Mouse (Mus musculus) lung, postnatal 4 days (tissue): Measurements from ENCODE around the gene Lrmda.
A peak's percentile ranks its signal among the peaks of the same experiment; 100 is the strongest.

ENCODE experiments used
- DNase-seq, 2 experiments: peaks; one replicate each; pipeline ENCODE4 v3.0.0; 2021

Lrmda gene

DNA sequence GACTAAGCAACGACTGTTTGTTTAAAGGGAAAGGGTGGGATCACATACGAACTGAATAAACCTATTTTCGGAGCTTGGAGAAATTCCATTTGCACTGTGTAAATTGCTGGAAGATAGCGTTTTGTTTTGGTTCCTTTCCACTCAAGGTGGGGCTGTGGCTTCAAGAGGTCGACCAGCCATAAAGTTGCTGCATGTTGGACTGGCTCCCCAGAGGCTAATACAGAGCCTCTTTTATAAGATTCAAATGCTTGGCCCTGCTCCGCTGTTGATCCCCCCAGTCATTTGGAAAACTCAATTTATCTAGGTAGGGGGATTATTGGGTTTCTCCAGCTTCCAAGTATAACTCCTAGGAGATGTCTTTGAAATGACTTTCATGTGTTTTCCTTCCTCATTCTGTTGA, 137.5 kb downstream of the Lrmda start:
- no peak for DNase-seq

GRCm38 (mm10) chr14:22161416-22161815, 141.9 kb downstream of the Lrmda start:
- DNase-seq: no peak

GRCm38 (mm10) chr14:22167285-22167684, 147.8 kb downstream of the Lrmda start:
- no peak for DNase-seq

- no peak for DNase-seq
These were observed 148.7 kb downstream of the Lrmda start for GRCm38 (mm10) chr14:22168077-22168794.

DNA sequence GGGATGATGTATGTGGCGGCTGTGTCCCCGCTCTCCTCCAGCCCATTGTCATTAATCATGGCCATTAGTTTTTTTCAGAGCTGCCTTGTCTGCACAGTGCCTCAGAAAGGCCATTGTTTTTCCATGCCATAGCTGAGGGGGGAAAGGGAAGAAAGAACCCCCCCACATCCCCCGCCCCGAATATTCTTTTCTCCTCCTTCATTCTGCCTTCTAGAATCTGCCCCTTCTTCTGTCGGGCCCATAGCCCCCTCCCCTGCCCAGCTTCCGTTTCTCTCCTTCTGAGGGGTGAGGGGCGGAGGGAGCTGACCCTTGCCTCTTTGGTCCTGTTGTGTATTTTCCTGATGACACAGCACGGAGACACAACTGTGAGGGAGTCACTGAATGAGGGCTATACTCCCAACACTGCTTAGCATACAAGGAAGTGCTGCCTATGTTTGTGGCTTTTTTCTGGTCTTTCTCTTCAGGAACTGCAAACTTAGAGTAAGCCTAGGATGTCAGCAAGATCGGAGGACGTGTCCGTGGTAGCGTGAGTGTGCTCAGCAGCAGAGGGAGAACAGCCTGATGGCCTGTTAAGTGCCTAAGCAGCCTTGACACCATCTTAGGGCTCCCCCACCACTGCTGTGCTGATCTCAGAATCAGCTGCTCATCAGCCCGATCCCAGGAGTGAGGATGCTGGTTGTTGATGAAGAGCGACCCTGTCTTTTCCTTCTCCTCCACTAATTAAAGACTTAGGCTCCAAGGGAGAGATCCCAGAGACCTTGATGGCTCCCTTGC, 149.5 kb downstream of the Lrmda start:
- no peak for DNase-seq

DNA sequence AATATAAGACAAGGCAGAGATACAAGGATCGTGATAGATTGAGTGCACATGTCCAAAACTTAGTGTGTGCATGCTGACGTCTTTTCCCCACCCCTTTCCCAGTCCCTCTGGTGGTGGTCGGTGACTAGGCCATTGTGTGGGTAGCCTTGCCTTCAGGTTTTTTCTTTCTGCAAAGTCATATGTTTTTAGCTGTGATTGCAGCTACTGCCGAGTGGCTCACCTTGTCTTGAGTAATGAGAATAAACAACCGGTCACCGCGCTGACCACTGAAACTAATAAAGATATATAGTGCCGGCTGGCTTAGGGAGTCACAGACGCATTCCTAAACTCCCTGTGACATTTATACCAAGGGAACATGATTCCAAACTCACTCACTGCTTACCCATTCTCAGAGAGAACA, 155.2 kb downstream of the Lrmda start:
- DNase-seq: no peak

DNA sequence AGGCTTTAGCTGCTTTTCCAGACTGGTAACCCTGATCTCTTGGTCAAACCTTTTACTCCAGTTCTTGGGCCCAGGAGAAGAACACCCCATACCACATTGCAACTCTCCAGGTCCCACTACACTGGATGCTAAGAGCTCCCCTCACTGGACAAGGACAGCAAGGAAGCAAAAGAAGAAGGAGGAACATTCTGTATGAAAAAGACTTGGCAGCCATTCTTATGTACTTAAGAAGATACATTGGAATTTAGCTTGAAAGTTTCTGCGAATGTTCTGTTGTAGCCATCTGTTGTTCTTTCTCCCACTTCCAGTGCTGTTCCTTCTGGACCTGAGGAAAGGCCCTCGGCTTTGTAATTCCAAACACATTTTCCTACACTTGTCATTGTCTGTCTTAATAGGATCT, 160.2 kb downstream of the Lrmda start:
- DNase-seq: no peak

- DNase-seq: no peak
These were observed 162.0 kb downstream of the Lrmda start for GRCm38 (mm10) chr14:22181508-22181907.

DNA sequence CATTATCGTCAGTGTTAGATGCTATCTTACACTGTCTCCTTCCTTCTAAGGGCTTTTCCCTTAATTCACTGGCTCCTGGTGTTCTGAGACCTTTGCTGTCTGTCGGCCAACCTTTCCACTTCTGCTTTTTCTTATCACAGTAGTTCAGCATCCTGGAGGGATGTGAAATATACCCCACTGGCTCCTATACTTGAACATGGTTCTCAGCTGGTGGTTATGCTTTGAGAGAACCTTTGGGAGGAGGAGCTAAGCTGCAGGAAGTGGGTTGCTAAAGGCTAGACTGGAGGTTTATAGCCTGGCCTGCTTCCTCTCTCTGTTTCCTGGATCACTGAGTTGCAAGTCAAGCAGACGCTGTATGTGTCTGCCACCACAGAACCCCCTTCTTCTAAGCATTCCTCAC, 163.7 kb downstream of the Lrmda start:
- no peak for DNase-seq

GRCm38 (mm10) chr14:22185452-22185851, 165.9 kb downstream of the Lrmda start:
- DNase-seq: no peak

DNA sequence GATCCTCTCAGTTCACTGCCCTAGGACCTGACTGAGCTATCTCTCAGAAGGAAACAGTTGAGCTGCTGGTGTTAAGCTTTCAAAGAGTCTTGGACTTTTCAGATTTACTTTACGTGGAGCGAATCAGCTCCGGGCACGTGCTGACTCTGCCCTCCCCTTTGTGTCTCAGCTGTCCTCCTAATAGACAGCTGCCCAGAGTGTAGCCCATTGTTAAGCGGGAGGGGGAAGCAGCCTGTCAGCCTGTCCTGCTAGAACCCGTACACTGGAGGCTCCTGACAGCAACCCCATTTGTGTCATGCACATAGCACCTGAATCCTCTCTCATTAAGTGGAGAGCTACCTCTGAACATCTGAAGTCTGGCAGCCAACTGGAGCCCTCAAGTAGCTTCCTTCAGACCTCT, 170.6 kb downstream of the Lrmda start:
- peak in 1 of 2 experiments; percentile 27 for DNase-seq

GRCm38 (mm10) chr14:22192185-22192584, 172.7 kb downstream of the Lrmda start:
- no peak for DNase-seq

DNA sequence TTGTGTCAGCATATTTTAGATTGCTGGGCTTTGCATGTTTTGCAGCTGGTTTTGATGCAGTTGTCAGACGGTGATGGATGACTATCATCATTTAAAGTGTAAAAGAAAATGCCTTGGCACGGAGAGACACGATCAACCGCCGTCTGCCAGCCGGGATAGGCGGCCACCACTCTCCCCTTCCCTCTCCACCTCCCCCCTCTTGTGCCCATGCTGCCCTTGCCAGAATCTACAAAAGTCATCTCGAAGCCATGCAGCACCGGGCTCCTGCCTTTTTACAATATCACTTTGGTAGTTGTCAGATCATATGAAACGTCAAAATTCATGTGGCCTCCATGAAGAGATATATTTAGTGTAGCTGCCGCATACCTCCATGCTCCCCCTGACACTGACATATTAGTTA, 178.5 kb downstream of the Lrmda start:
- no peak for DNase-seq

DNA sequence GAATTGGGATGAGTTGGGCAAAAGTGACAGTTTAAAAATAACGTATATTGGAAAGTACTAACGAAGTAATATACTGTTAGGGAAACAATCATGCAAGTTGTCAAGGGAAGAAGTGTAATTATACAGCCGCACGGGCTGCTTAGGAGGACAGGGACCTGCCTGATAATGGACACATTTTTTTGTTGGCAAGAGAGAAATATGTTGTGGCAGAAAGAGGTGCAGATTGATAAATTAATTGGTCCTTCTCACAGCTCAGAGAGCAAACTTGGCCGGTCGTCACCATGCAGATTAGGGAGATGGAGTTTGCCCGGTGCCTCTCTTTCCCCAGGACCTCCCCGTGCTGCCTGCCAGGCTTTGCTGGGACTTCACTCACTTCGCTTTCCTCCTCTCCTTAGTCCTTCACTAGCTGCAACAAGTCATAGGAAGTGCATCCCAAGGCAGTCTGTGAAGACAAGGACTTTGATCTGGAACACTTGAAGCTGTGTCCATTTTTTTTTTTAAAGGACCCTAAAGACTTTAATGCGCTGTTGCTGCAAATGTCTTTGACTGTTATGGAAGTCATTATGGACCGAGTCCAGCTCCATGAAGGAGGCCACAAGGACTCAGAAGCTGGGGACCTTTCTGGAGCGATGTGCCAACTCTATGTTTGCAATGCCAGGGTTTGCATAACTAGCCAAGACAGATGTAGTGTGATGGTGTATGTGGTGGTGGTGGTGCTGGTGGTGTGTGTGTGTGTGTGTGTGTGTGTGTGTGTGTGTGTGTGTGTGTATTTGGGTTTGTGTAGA, 179.3 kb downstream of the Lrmda start:
- DNase-seq: peak; percentile 21 to 61

DNA sequence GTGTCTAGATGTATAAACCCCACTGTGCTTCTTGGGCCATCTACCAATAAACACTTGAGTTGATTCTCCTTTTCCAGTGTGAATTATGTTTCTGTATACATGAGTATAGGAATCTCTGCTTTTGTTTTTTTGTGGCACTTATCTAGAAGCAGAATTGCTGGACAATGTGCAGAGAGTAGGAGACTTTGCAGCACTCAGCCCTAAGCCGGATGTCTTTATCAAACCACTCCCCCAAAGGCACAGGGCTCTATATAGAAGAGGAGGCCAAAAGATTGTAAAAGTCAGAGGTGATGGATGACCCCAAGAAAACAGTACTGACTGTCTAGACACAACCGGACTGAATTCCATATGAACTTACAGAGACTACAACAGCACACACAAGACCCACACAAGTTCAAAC, 182.2 kb downstream of the Lrmda start:
- DNase-seq: no peak

- no peak for DNase-seq
These were observed 191.1 kb downstream of the Lrmda start for GRCm38 (mm10) chr14:22210601-22211000.

- no peak for DNase-seq
These were observed 198.7 kb downstream of the Lrmda start for GRCm38 (mm10) chr14:22218183-22218582.

- no peak for DNase-seq
These were observed 202.5 kb downstream of the Lrmda start for GRCm38 (mm10) chr14:22222038-22222437.

- DNase-seq: no peak
These were observed 203.1 kb downstream of the Lrmda start for GRCm38 (mm10) chr14:22222574-22222973.

DNA sequence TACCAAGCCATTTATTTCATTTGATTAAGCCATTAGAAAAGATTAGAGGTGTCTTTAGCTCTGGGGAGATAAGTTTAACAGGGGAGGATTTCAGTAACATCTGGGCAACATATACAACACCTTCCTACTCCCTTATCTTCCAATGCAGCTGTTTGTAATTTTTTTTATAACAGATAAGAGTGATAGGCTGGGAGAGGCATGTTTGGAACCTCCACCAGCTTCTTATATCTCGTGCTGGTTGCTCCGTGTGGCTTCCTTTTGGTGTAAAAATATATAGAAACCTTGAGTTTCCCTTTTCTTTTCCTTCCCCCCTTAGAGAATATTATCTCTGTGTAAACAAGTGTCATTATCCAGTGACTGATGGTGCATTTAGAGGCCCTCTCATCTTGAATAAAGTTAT, 206.7 kb downstream of the Lrmda start:
- DNase-seq: no peak

- no peak for DNase-seq
These were observed 208.9 kb downstream of the Lrmda start for GRCm38 (mm10) chr14:22228253-22228968.

- DNase-seq: no peak
These were observed 220.8 kb downstream of the Lrmda start for GRCm38 (mm10) chr14:22240315-22240714.

DNA sequence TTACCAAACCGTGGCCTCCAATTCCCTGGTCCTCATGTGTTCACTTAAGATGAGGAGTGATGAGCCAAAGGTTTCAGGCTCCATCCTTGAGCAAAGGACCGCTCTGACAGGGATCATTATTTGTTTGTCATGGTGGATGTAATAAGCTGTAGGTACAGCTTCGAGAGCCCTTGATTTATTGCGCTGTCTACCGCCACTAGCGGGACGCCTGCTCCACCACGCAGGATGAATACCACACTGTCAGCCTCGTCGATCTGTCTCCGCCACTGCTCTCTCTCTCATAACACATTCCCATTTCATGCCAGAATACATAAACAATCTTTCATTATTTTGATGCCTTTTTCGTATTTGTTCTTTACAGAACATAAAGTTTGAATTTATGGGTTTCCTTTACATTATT, 235.9 kb downstream of the Lrmda start:
- DNase-seq: no peak
